Comparison of ENCODE assay signal across 20 mouse cellular contexts in the genomic region with DNA sequence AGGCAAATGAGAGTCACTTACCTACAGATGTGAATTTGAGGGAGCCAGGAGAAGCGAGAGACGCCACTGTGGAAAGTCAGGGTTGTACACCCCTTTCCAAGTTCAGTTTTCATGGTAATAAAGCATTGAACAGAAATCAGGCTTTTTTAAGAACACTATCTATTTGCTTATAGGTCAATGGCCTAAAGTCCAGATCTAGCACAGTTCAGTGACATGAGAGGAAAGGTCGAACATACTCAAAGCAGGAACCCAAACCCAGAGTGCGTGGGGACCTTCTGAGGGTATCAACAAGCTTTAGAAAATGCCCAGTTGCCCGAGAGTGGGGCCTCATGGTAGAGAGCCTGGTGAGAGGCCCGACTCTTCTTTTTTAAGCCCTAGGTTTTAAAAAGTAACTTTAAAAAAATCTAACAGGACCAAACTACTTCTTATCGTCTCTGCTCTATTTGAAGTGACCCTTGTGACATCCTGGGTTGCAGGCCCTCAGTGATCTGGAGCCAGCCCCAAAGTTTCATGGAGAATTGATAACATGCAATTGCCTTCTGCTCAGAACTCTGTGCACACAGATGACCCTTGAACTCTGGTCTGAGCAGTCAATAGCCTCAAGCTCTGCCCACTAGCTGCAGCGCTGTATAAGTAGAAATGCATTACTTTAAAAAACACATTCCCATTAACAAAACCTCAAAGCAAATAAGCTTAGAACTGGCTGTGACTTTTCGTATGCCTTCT. TPM values are rescaled to one million over a fixed set of nuclear protein-coding genes. Genes with fewer than 3 reads are reported as not detected.
"Had no signal": no experiment of that assay in that cellular context is flagged by ENCODE, and none has a peak within 500 bp of the region (broad histone marks: within the 10 kb centered on the region; RNA-seq: fewer than 3 reads in every experiment).

Abcb11 (minus strand) TSS at position 121 of the 726 bp plus-strand sequence.

- ATAC-seq: hindbrain, postnatal 0 days; midbrain, embryonic 13.5 days had no signal

- H3K4me3 ChIP-seq: layer of hippocampus, adult 2 months; limb, embryonic 13.5 days; lung, embryonic 15.5 days; midbrain, embryonic 13.5 days; neural tube, embryonic 13.5 days had no signal

- DNase-seq: kidney, postnatal 10 days; kidney, postnatal 4 days; left cerebral cortex, postnatal 4 days; lung, postnatal 36 days; retina, postnatal 1 day; right cerebral cortex, postnatal 4 days; spleen, adult 18-20 months; thymus, adult 18-20 months; thymus, postnatal 14 days had no signal

- H3K4me1 ChIP-seq: limb, embryonic 13.5 days; lung, embryonic 15.5 days; midbrain, embryonic 13.5 days; neural tube, embryonic 13.5 days had no signal

- H3K27me3 ChIP-seq: limb, embryonic 13.5 days; lung, embryonic 15.5 days; midbrain, embryonic 13.5 days; neural tube, embryonic 13.5 days had no signal

- H3K4me2 ChIP-seq: limb, embryonic 13.5 days; lung, embryonic 15.5 days; midbrain, embryonic 13.5 days; neural tube, embryonic 13.5 days had no signal

- H3K36me3 ChIP-seq: limb, embryonic 13.5 days; lung, embryonic 15.5 days; midbrain, embryonic 13.5 days; neural tube, embryonic 13.5 days had no signal

- H3K9me3 ChIP-seq: limb, embryonic 13.5 days; lung, embryonic 15.5 days; midbrain, embryonic 13.5 days; neural tube, embryonic 13.5 days had no signal

- H3K9ac ChIP-seq: limb, embryonic 13.5 days; lung, embryonic 15.5 days; midbrain, embryonic 13.5 days; neural tube, embryonic 13.5 days had no signal

- H3K27ac ChIP-seq: hindbrain, postnatal 0 days; layer of hippocampus, adult 2 months; limb, embryonic 13.5 days; lung, embryonic 15.5 days; midbrain, embryonic 13.5 days; neural tube, embryonic 13.5 days had no signal

RNA-seq across cellular contexts. Expression of gene Abcb11, which starts in this region (rescaled TPM):
- total RNA-seq: hindbrain, postnatal 0 days; layer of hippocampus, adult 2 months; megakaryocyte progenitor cell, adult 5-6 weeks; monocyte, adult 5-6 weeks had no signal
- polyA plus RNA-seq: intestine, embryonic 14.5 days; kidney, embryonic 14.5 days; limb, embryonic 13.5 days; midbrain, embryonic 13.5 days; neural tube, embryonic 13.5 days; stomach, embryonic 14.5 days had no signal
